Mouse (Mus musculus) spleen, adult 2 months (tissue): ENCODE measurements around the gene Jmjd1c. TPM values are rescaled to one million over a fixed set of nuclear protein-coding genes. Genes with fewer than 3 reads are reported as not detected.

ENCODE experiments used
- DNase-seq, 2 experiments: peaks; one replicate each; pipeline versions ENCODE4 v3.0.0 to v3.0.0-alpha.2; 2012 to 2021; ENCODE audit warnings: low spot score in 2 of 2, low read depth in 1 of 2
- H3K27ac ChIP-seq: fragments of 200-500 bp; 2 replicates; pipeline ENCODE4 v1.5.1; 2012; ENCODE audit warnings: low read length, inconsistent platforms; ENCODE audit not compliant: insufficient read depth
- H3K27me3 ChIP-seq: fragments of 200-500 bp; 2 replicates; pipeline ENCODE4 v1.6.1; 2012; ENCODE audit warnings: mild to moderate bottlenecking, moderate library complexity, low read length, inconsistent platforms; ENCODE audit not compliant: control insufficient read depth, insufficient read depth
- H3K36me3 ChIP-seq: fragments of 200-500 bp; 2 replicates; pipeline ENCODE4 v1.6.1; 2012; ENCODE audit warnings: mild to moderate bottlenecking, low read length, inconsistent platforms; ENCODE audit not compliant: control insufficient read depth, insufficient read depth
- H3K4me1 ChIP-seq: fragments of 200-500 bp; 2 replicates; pipeline ENCODE4 v1.6.1; 2011; ENCODE audit warnings: inconsistent platforms; ENCODE audit not compliant: control insufficient read depth, insufficient read depth, insufficient read length
- H3K4me3 ChIP-seq: fragments of 200-500 bp; 2 replicates; pipeline ENCODE4 v1.5.1; 2011; ENCODE audit warnings: mild to moderate bottlenecking, inconsistent platforms; ENCODE audit not compliant: insufficient read depth, insufficient read length; ENCODE audit errors: extremely low read depth
- CTCF ChIP-seq: fragments of 200-500 bp; IDR thresholded peaks from 2 replicates; pipeline ENCODE4 v1.5.1; 2011; ENCODE audit warnings: mild to moderate bottlenecking, inconsistent platforms; ENCODE audit not compliant: insufficient read depth, insufficient read length, insufficient replicate concordance; ENCODE audit errors: extremely low read depth
- POLR2A ChIP-seq: fragments of 200-500 bp; IDR thresholded peaks from 2 replicates; pipeline ENCODE4 v1.6.1; 2011; ENCODE audit warnings: low read depth, low read length, inconsistent platforms
- WGBS: fragments of 180-500 bp; shearing (Covaris S2); methylation state at CpG from one replicate; pipeline ENCODE4 v1.1.7; 2018; 5-methylcytosine and 5-hydroxymethylcytosine counted together
- polyA plus RNA-seq: library from polyadenylated mRNA; depleted of rRNA; stranded (reverse); fragments of >200 nt; gene quantifications from 2 replicates; pipeline ENCODE4 v1.2.3, GENCODE M21; 2012

Jmjd1c gene
- polyA plus RNA-seq, 1 experiment, result 14.4 TPM

GRCm38 (mm10) chr10:67071884-67072283, 24.0 kb upstream of the Jmjd1c start:
- Histone ChIP-seq H3K36me3 (no peaks in the 10 kb centered on the region), H3K27ac (no peak overlapping the region), H3K4me3 (peak overlapping the region; percentile 34; the same call in 1 of the 2 replicates), H3K27me3 (no peaks in the 10 kb centered on the region), H3K4me1 (peaks cover 15% of the 10 kb centered on the region)
- 25% methylated on average over 5 of the region's 5 CpGs for WGBS
- peak in 1 of 2 experiments; percentile 45 for DNase-seq
- TF ChIP-seq POLR2A, result no peak
- no peak for TF ChIP-seq CTCF

- WGBS, result 79% methylated on average over 4 of the region's 4 CpGs
- TF ChIP-seq POLR2A, result no peak
- no peak for TF ChIP-seq CTCF
Measured at GRCm38 (mm10) chr10:67072600-67072999, 23.3 kb upstream of the Jmjd1c start.

GRCm38 (mm10) chr10:67073577-67073976, 22.3 kb upstream of the Jmjd1c start:
- WGBS, result 85% methylated on average over 8 of the region's 8 CpGs
- no peak for TF ChIP-seq POLR2A
- TF ChIP-seq CTCF, result no peak
- H3K4me3 ChIP-seq, result no peak overlapping the region
- H3K27me3 ChIP-seq, result no peaks in the 10 kb centered on the region
- H3K27ac ChIP-seq, result no peak overlapping the region
- no peak for DNase-seq
- H3K36me3 ChIP-seq, result no peaks in the 10 kb centered on the region
- peaks cover 15% of the 10 kb centered on the region for H3K4me1 ChIP-seq

More at GRCm38 (mm10) chr10:67072600-67072999, 23.3 kb upstream of the Jmjd1c start:
- H3K27me3 ChIP-seq, result no peaks in the 10 kb centered on the region
- no peak overlapping the region for H3K27ac ChIP-seq
- H3K4me3 ChIP-seq, result no peak overlapping the region
- H3K4me1 ChIP-seq, result peaks cover 15% of the 10 kb centered on the region
- no peaks in the 10 kb centered on the region for H3K36me3 ChIP-seq
- no peak for DNase-seq

- TF ChIP-seq CTCF (no peak), POLR2A (no peak)
- Histone ChIP-seq H3K27me3 (no peaks in the 10 kb centered on the region), H3K36me3 (no peaks in the 10 kb centered on the region), H3K4me1 (peaks cover 7% of the 10 kb centered on the region), H3K27ac (no peak overlapping the region), H3K4me3 (no peak overlapping the region)
- 91% methylated on average over 21 of the region's 21 CpGs for WGBS
- DNase-seq, result no peak
Measured at GRCm38 (mm10) chr10:67075931-67076878, 19.7 kb upstream of the Jmjd1c start.

GRCm38 (mm10) chr10:67079030-67079429, 16.9 kb upstream of the Jmjd1c start:
- Histone ChIP-seq H3K36me3 (no peaks in the 10 kb centered on the region), H3K4me1 (no peaks in the 10 kb centered on the region; the same call in 1 of the 2 replicates), H3K4me3 (no peak overlapping the region), H3K27me3 (no peaks in the 10 kb centered on the region), H3K27ac (no peak overlapping the region)
- TF ChIP-seq POLR2A, result no peak
- TF ChIP-seq CTCF, result no peak
- no peak for DNase-seq
- WGBS, result 81% methylated on average over 4 of the region's 4 CpGs

- no peak for DNase-seq
Measured at GRCm38 (mm10) chr10:67081206-67082007, 14.5 kb upstream of the Jmjd1c start.

More at GRCm38 (mm10) chr10:67081206-67082007, 14.5 kb upstream of the Jmjd1c start:
- Histone ChIP-seq H3K27ac (no peak overlapping the region), H3K36me3 (no peaks in the 10 kb centered on the region), H3K27me3 (no peaks in the 10 kb centered on the region), H3K4me1 (no peaks in the 10 kb centered on the region; the same call in 1 of the 2 replicates), H3K4me3 (no peak overlapping the region)
- TF ChIP-seq POLR2A (no peak), CTCF (no peak)
- WGBS, result 77% methylated on average over 18 of the region's 18 CpGs
